Mouse (Mus musculus) lung, adult 2 months (tissue): Measurements from ENCODE around the gene Ermap.

Source experiments
- CTCF ChIP-seq: fragments of 200-500 bp; IDR thresholded peaks from 2 replicates; pipeline ENCODE4 v1.5.1; 2011; ENCODE audit warnings: mild to moderate bottlenecking, low read length, control low read depth; ENCODE audit not compliant: insufficient read depth
- POLR2A ChIP-seq: fragments of 200-500 bp; IDR thresholded peaks from 2 replicates; pipeline ENCODE4 v1.6.1; 2011; ENCODE audit warnings: low read depth, mild to moderate bottlenecking, control low read depth, low read length, borderline replicate concordance; ENCODE audit errors: extremely low read depth

DNA sequence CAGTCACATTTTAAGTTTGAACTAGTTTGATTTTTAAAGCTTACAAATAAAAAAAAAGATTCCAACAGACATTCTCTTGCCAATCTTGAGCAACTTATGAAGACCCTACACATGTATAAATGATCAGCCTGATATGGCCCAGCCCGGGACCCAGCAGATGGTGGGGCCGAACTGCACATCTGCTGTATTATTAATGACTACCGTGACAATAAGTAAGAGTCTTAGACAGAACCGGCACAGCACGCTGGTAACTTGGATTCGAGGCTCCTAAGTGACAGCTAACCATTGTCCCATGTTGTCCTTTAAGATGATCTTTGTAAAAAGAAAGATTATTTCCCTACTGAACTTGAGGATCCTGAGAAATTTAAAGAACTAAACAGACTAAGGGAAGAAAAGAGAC, 419 bp downstream of the Ermap start:
- no peak for TF ChIP-seq CTCF
- TF ChIP-seq POLR2A = no peak
